Mouse (Mus musculus): ENCODE measurements at regions not wholly inside any gene's neighbourhood (a gene's known extent, or its start where the extent isn't known, plus 50 kb on each side); places are given as distances from the start of the nearest gene placed in this dataset.

DNA sequence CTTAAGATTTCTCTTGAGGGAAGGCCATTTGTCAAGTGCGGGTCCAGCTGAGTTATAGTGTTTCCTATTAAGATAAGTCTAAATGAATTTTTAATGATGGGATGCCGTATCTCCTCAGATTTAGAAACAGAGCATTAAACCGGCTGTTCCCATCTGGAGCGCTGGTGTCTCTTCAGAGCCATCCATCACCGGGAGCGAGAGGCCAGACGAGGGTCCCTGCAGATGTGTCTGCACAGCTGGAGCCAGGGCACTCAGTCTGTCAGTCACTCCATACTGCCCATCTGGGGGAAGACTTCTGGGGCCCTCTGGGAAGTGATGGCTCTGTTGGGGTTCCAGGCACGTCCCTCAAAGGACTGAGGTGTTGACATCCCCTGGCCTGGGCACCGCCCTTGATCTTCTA, 419.2 kb downstream of the Ajap1 start:
- DNase-seq (ENCODE audit: low spot score in 2 of 2) = no peak

DNA sequence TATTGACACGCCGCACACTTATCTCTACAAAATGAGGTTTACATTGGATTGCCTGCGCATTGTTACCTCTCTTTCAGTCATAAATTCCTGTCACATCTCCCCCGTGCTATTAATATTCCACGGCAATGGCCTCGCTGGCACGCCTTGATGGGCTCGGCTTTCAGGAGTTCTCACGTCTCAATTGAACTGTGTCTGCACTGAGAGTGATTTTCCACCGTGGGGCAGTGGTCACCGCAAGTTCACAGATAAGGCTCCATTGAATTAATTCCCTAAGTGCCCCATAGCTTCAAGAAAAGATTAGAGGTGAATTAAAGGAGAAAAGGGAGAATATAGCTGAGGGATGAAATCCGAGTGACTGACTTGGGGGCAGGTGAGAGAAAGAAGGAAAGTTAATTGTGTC, 424.5 kb downstream of the Ajap1 start:
- DNase-seq (ENCODE audit: low spot score in 2 of 2) = no peak

DNA sequence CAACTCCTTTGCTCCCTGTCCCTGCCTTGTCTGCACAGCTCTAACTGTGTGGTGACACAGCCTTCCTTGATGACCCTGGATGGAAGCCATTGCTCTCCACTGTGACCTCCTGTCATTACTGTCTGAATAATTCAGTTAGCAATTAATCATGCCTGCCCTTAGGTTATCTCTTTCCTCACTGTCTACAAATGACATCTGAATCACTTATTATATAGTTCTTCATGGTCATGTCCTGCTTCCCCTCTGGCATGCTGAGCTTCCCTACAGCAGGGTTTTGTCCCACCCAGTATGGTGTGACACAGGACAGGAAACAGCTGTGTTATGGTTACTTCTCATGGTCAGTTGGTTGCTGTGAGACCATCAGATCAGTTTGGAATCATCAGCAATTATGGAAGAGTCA, 458.9 kb downstream of the Ajap1 start:
- no peak for DNase-seq (ENCODE audit: low spot score in 2 of 2)

DNA sequence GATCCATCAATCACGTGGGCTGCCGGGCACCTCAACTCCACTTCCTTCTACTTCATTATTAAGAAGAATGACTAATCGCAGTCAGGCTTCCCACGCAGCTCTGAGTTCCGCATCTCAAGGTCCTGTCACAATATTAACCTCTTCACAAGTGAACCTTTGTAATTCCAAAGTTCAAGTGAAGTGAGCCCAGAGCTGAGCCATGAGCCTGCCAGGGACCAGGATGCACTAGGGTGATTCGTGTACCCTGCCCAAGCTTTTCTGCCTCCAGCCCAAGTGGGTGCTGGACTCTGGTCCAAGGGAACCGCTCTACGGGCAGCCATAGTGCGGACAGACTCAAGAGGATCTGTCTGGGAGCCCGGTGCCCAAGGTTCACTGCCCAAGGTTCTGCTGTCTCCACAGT, 463.4 kb downstream of the Ajap1 start:
- no peak for DNase-seq (ENCODE audit: low spot score in 2 of 2)

DNA sequence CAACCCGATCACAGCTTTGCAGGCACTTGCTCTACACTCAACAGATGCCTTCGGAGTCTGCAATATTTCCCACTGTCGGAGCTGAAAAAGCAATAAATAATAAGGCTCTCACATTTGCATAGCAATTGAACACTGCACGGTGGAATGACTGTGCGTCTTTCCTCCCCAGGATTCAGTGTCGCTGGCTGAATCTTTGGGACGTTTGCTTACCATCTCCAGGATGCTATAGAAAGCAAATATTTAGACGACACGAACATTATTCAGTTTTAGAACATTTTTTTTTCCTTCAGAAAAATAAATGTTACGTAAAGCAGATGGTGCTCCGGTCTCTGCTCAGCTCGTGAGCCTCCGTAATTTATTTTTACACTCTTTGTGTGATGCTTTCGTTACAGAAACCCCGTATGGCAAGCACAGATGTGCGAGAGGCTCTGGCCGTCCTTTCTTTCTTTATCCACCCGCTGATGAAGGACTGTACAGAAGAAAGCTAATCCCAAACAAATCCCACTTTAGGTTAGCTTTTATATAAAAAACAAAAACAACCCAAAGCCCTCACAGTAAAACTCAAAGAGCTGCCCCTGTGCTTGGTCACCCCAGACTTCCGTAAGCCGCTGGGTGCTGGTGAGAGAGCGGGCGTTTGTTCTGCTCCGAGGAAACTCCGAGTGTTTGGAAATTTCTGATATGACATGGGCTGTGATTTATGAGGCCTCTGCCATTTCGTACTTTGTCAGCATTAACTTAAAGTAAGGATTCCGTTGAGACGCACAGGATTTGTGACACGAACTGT, 464.3 kb downstream of the Ajap1 start:
- no peak for DNase-seq (ENCODE audit: low spot score in 2 of 2)

DNA sequence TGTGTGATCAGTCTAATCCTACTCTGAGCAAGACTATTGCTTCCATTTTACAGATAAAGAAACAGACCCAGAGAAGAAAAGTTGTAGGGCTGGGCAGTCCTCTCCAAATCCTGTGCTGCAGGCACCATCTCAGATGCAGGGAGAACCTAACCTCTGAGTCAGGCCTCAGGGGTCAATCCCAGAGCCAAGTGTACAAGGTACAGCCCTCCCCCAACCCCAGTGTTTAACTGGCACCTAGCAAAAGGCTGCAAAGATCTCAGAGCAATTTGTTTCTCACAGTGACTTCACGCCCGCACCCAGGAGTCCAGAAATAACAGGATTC, 464.8 kb downstream of the Ajap1 start:
- DNase-seq (ENCODE audit: low spot score in 2 of 2) = no peak

DNA sequence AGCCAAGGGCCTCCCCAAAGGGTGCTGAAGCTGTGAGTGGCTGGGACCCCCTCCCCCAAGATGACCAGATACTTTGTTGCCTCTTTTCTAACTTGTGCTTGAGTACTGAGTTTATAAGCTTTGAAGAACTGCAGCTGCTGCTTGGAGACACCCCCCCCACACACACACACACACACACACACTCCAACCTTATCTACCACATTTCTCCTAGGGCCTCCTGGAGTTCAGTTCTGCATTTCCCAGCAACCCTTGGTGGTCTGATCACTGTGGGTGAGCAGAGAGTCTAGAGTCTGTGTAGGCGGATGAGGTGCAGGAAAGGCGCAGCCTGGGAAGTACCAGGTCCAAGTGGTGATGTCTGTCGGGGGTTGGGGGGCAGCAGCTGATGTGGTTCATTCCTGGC, 479.3 kb downstream of the Ajap1 start:
- DNase-seq (ENCODE audit: low spot score in 2 of 2) = no peak

DNA sequence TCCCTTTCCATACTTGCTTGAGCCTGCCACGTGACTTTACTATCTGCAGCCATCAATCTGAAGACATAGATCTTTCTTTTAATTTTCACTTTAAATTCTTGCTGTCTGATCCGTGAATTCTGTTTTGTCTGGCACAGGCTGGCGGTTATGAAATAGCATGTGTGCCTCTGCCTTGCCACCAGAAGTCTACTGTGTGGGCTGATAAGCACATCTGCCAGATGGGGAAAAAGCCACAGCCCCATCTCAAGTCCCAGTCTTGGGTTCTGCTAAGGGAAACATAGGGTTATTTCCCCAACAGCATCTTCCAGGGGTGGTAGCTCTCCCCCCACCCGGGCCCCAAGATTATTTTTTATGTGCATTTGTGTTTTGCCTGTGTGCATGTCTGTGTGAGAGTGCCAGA, 480.1 kb downstream of the Ajap1 start:
- DNase-seq (ENCODE audit: low spot score in 2 of 2) = no peak

DNA sequence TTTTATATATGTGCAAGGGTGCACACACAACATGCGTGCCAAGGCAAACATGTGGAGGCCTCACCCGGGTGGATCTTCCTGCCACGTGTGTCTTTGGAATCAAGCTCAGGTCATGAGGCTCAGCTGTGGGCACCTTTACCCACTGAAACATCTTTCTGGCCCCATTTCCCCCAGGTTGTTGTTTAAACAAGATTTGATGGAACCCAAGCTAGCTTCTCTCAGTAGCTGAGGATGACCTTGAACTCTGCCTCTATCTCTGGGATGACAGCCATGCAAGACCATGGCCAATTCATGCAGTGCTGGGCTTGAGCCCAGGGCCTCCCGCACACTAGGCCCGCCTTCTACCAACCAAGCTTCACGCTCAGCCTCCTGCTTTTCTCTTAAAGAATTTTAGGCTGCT, 480.9 kb downstream of the Ajap1 start:
- no peak for DNase-seq (ENCODE audit: low spot score in 2 of 2)

DNA sequence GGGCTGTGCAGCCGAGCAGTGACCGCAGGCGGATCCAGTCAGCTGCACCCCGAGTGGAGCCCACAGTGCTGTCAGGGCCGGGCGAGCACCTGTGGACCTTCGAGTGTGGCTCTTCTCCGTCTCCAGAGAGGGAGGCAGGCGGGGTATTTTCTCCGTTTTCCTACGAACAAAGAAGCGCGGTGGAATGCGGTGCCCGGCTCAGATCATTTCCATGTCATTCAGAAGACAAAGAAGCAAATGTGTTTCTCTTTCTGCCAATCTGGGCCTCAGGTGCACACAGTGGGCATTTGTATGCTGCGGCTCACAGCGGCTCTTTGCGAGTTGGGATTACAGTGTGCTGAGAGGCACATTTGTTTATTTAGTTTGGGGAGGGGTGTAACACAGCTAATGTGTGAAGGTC, 483.1 kb downstream of the Ajap1 start:
- no peak for DNase-seq (ENCODE audit: low spot score in 2 of 2)

DNA sequence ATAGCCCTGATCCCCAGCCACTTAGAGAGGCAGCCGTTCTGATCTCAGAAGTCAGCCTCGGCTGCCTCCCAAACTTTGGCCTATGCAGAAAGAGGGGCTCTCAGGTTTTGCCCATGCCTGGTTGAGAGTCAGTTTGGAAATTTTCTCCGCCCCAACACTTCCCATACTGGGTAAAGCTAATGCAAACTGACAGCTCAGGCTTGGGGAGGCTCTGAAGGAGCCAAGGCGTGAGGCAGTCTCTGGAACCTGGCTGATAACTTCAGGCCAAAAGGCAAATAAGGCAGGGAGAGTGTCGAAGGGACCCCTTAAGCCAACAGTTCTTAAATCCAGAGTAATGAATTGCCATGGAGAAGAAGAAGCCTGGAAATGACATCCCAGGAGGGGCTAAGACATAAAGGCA, 485.4 kb downstream of the Ajap1 start:
- no peak for DNase-seq (ENCODE audit: low spot score in 2 of 2)

DNA sequence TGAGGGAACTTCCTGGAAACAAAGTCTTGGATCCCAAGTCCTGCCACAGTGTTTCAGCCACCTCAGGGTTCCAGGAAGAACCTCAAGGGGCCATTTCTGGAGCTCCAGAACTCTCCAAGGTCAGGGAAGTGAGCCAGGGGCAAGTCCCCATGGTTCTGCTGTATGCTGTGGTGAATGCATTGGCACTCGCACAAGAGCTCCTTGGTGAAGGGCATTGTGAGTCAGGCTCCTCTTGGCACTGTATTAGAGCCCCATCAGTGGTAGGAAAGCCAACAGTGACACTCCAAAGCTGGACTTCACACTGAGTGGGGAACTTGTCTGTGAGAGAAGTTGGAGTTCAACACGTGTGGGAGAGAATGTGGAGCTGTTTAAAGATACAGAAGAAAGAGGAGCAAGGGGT, 486.0 kb downstream of the Ajap1 start:
- DNase-seq (ENCODE audit: low spot score in 2 of 2) = no peak

DNA sequence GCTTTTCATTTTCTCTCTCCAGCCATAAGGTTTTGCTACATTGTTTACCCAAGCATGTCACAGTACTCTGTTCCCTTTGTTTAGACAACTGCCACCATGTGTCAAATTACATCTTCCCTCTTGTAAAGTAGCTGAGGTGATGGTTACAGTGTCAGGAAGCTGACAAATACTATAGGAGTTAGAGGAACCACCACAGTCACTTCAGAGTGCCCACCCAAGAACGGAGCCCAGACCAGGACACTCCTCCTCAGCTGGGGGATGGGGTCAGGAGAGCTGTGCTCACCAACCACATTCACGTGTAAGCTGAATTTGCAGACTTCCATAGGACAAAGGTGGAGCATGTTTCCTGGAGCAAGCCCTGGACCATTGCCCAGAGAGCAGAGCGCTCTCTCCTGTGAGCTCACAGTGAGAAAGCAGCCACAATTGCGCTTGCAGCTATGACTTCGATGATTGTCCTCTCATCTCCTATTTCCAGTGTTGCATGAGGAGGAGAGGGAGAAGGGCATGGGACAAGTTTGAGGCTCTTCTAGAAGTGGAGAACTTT, 487.5 kb downstream of the Ajap1 start:
- DNase-seq (ENCODE audit: low spot score in 2 of 2) = no peak

DNA sequence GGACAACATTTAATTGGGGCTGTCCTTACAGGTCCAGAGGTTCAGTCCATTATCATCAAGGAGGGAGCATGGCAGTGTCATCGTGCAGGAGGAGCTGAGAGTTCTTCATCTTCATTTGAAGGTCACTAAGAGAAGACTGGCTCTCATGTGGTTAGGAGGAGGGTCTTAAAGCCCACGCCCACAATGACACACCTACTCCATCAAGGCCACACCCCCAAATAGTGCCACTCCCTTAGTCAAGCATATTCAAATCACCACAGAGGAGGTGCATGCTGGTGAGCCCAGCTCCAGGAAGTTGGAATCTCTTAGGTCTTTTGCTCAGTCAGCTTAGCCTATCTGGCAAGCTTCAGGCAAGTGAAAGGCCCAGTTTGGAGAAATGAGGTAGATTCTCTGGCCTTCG, 488.4 kb downstream of the Ajap1 start:
- DNase-seq (ENCODE audit: low spot score in 2 of 2) = no peak

DNA sequence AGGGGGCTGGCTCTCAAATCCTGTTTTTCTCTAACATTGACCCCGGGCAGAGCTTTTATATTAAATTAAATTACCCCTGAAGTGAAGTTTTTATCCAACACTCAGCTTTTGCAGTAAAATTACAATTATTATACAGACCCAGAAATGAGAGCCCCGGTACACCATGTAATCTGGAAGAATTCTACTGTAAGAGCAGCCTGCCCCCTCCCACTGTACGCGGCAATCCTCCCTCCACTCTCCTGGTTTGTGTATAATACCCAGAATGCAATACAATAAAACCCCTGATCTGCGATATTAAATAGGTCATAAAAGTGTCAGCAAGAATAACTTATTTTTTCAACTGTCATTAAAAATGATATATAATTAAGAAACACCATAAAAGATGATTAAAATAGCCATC, 492.3 kb downstream of the Ajap1 start:
- DNase-seq (ENCODE audit: low spot score in 2 of 2) = no peak

DNA sequence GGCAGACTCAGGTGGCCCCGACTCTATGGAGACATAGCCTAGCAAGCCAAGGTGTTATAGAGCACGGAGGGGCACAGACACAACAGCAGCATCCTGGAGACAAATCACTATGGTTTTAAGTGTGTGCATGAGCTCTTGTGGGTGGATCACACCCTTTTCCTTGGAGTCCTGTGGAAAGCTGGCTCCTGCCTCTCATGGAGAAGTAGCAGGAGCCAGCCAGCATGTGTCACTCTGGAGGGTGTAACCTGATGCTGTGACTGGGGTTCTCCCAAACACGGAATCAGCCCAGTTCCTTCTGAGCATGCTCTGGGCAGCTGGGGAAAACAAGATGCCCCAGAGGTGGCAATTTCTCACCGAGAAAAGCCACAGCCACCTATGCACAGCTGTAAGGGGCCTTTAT, 494.9 kb downstream of the Ajap1 start:
- no peak for DNase-seq (ENCODE audit: low spot score in 2 of 2)

DNA sequence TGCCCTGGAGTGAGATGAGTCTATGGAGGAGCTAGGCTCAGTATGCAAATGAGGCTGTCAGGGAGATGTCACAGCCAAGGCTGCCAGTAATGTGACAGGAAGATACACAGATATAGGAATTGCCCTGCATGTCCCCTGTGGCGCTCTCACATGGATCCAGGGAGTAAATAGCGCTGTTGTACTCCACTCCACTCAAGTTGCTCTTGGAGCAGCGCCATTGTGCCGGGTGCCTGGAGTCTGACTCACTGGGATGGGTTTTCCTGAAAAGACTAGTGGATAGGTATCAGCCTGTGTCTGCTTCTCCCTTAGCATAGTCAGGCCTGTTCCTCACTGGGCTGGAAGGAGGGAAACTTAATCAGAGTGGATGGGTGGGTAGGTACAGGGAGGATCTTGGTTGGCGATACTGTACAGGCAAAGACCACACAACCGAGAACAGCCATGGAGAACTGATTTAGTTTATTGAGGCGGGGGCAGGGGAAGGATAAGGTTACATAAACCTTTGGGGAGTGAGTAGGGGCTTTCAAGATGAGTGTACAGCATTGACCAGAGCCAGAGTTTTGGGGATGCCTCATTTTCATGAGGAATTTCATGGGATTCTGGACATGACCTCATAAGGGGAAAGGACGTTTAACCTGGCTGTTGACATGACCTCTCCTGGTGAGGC, 497.5 kb upstream of the Kcnab2 start:
- no peak for DNase-seq (ENCODE audit: low spot score in 2 of 2)

DNA sequence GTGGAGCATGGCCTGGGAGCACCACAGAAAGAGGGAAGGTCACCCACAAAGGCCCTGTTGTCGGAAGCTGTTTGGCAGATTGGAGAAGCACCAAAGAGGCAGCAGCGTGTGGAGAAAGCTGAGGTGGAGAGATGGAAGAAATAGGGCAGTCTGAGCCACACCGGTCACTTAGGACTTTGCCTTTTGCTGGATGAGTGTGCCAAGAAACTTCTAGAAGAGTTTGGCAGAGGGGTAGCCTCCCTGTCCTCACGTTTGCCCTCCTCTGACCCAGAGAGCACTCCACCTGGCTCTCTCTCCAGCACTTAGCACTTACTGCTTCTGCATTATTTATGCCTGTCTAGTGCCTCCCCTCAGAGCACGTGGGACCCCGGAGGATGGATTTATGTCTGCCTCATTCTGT, 485.3 kb upstream of the Kcnab2 start:
- DNase-seq (ENCODE audit: low spot score in 2 of 2) = no peak

DNA sequence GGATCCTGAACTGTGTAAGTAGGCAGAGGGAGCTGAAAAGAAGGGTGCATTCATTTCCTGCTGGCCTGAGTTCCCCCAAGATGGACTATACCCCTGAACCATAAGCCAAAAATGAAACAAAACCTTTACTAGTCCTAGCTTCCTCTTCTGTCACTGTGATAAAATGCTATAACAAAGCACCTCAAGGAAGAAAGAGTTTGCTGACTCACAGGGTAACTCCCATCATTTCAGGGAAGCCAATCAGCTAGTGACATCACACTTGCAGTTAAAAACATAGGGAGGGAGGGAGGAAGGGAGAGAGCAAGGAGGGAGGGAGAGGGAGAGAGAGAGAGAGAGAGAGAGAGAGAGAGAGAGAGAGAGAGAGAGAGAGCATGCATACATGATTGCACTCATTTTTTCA, 484.5 kb upstream of the Kcnab2 start:
- DNase-seq (ENCODE audit: low spot score in 2 of 2) = no peak

DNA sequence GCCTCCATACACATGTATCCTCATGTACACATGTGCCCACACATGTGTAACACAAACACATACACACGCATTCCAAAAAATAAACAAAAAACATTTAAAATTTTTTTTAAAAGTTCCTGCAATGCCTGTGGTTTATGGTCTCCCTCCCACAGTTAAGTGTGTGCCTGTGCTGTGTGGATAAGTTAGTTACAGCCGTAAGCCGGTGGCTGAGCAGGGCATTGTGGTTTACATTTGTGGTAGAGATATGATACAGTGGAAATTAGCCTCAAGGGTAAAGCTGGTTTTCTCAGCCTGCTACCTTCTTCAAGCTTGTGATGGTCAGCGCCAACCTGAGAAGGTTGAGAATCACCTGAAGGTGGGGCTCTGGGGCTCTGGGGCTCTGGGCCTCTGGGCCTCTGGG, 484.0 kb upstream of the Kcnab2 start:
- DNase-seq (ENCODE audit: low spot score in 2 of 2) = no peak

DNA sequence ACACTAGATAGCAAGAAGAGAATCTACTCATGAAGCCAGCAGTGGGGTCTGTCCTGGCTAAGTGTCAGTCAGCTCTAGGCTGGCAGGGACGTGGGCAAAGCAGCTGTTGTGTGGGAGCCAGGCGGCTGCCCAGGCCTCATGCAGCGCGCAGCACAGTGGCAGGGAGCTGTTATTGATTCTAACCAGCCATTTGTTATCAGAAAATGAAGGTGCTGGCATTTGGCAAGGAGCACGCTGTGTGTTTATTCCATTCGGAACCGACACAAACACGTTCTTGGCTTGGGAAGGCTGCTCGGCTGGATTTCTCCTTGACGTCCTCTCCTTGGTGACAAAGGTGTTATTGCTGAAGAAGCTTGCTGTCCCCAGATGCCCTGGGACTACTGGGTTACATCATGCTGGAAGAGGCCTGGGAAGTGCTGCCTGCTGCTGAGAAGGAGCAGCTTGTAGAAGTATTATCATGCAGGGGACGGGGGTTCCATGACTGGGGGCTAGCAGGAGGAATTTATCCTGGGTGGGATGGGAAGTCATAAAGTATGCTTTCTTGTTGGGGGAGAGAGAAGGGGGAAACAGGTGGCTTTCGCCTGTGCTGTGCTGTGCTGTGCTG, 482.1 kb upstream of the Kcnab2 start:
- DNase-seq (ENCODE audit: low spot score in 2 of 2) = no peak

DNA sequence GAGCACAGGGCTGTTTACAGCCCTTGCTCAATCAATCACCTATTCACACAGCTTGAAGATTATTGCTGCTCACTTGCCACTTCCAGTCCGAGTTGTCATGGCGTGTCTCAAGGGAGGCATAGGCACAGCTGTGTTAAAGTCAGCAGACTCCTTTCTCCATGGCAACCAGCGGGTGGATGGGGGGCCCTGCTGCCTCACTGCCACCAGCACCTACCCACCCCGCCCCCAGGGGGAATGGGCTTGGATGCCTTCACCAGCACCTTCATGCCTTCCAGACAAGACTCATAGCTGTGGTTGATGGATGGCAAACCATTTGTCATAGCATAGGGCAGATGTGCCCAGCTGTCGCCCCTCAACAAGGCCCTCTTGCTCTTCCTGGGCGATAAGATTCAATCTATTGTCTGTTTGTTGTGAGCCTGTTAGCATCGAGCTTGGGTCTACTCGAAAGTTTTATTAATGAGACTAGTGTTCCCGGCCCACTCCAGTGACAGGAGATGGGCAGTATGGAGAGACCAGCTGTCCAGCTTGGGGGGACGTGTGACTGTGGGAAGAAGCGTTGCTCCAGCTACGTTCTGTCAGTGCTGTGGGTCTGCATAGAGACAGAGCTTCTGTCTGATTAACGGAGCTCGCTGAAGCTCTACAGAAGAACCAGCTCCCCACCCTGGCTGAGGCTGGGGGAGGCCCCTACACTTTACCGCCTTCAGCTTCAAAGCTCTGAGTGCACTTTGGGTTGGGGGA, 475.7 kb upstream of the Kcnab2 start:
- no peak for DNase-seq (ENCODE audit: low spot score in 2 of 2)
